Mouse (Mus musculus) gastrocnemius, adult 8-10 months (tissue): ENCODE results near the gene Lrrc32. TPM values are rescaled to one million over a fixed set of nuclear protein-coding genes. Genes with fewer than 3 reads are reported as not detected.

Experiments used
- DNase-seq, 2 experiments: peaks; one replicate each; pipeline ENCODE4 v3.0.0; 2022; ENCODE audit warnings: low spot score in 2 of 2
- total RNA-seq, 4 experiments: library from RNA; stranded (reverse); gene quantifications; 2 replicates each; pipeline ENCODE4 v1.2.4; 2022

The Lrrc32 gene
- total RNA-seq, 4 experiments from 2014 or later: 2.4 to 6.1 (median 2.9) TPM

DNA sequence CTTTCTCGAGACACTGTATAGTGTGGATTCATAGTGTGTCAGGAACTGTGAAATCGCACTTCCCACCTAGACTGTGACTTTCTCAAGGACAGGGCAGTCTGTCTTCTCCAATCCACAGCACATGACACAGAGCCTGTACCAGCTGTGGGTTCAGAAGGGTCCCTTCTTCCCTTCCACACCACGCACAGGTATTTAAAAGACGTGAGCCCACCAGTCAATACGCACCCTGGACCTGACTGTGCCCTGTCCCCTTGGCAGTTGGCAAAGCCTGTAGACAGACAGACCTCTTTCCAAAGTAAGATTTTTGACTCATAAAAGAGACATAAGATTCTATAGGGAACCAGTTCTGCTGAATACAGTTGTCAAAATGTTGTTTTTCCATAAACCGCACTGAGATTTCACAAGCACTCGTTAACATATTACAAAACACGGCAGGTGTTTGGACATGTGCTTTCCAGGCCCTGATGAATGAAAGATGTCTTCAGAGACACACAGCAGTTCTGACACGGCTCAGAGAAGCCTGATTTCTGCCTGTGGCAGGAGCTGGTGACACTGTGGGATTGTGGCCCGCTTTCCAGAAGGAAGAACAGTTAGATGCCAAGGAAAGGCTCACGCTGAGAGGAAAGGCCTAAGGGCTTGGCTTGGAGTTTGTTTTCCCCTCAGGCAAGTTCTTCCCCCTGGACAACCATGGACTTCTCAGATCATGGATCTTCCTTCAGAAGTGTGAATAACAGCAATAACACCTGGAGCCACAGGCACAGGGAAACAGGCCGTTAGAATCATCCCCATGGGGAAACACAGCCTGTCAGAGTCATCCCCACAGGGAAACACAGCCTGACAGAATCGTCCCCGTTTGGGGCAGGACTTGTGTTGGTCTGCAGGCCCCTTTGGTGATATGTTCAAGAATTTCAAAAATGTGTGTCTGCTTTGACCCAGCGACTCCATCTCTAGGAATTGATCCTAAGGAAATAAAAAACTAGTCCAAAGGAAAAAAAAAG, 22.2 kb downstream of the Lrrc32 start:
- DNase-seq: no peak

DNA sequence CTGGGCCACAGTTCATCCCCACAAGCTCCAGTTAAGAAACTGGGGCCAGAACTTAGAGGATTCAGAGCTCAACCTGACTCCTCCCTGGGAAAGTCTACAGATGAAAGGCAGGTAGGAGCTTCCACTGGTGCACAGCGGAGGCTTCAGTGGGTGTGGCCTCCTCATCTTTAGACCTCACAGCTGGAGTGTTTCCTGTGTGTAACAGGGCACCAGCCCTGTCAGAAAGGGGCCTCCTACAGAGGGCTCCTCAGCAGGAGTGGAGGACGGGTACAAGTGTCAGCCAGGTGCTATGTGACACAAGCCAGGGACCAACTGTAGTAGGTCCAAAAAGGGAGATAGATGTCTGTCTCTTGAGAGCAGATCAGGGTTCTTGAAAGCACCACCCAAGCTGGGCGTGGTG, 24.2 kb downstream of the Lrrc32 start:
- DNase-seq: no peak

DNA sequence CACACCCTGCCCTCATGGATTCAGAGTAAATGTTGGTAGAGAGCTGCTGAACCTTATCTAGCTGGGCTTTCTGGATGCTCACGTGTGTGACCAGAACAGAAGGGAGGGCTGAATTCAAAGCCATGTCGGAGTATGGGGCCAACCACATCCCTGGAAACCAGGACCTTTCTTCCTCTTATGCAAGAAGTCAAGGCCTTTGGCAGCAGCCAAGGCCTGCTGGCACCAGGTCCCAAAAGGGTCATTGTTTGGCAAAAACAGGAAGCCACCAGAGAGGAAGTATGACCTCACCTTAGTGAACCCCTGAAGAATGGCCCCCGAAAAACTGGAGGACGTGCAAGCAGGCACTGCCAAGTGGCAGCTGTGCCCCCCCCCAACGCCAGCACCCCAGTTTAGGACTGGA, 33.5 kb downstream of the Lrrc32 start:
- DNase-seq: peak in 1 of 2 experiments; percentile 39

DNA sequence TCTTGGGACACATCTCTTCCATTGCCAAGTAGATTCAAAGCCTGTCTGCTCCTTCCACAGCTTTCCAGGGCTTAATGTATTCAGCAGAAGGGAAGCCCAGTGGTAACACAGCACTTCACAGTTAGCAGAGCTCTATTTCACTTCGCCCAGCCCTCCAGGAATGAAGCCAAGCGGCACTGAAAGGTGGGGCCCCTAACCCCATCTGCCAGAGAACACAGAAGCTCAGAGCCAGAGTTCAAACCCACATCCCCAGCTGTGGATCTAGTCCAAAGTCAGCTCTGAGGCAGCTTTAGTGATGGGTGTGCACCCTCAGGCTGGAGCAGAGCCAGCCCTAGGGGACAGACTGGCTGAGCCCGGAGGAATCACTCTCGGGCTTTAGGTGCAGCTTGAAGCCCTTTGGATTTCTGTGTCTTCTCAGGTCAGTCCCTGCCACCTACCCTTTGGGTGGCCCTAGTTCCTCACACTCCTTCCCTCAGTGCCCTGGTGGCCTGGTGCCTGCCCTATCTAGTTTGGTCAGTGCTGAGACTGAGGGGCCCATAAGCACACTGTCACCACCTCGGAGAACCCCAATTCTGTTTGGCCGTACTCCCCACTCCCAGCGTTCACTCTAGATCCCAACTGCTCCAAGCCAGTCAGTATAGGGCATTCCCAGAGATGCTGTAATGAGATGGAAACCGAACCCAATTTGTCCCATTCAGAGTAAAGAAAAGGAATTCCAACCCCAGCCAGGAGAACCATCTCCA, 34.2 kb downstream of the Lrrc32 start:
- DNase-seq: peak in 1 of 2 experiments; percentile 48

DNA sequence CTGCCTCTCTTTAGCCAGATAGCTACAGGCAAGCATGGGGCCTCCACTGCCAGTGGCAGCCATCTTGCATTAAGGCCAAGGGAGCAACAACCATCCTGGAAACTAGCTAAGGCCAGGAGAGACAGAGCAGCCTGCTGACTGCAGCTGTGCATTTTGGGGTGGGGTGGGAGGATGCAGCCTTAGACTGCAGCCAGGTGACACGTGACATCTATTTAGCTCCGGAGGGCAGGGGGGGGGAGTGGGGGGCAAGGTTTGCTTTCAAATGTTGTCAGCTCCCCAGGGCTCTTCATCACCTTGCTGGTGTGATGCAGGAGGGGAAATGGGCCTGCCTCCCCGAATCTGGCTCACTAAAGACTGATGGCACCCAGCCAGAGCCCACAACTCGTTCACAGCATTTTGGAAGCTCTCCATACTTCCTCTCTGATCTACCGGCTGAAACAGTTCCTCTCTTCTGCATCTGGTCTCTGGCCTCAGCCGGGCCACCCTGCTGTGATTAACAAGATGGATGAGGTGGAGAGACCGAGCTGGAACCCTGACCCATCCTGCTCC, 34.8 kb downstream of the Lrrc32 start:
- DNase-seq: peak in 1 of 2 experiments; percentile 32

DNA sequence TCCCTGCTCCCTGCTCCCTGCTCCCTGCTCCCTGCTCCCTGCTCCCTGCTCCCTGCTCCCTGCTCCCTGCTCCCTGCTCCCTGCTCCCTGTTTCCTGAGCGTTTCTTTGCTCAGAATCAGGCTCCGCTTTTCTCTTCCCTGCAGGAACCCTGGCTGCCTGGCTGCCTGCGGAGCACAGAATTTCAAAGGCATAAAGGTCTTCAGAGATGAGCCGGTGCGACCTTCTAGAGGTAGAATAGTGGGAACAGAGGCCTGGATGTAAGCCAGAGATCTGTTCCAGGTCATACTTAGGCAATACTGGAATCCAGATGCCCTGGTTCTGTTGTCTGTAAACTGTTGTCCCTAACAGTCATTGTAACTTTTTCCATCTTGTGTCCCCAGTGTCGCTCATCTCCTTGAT, 35.3 kb downstream of the Lrrc32 start:
- DNase-seq: no peak

DNA sequence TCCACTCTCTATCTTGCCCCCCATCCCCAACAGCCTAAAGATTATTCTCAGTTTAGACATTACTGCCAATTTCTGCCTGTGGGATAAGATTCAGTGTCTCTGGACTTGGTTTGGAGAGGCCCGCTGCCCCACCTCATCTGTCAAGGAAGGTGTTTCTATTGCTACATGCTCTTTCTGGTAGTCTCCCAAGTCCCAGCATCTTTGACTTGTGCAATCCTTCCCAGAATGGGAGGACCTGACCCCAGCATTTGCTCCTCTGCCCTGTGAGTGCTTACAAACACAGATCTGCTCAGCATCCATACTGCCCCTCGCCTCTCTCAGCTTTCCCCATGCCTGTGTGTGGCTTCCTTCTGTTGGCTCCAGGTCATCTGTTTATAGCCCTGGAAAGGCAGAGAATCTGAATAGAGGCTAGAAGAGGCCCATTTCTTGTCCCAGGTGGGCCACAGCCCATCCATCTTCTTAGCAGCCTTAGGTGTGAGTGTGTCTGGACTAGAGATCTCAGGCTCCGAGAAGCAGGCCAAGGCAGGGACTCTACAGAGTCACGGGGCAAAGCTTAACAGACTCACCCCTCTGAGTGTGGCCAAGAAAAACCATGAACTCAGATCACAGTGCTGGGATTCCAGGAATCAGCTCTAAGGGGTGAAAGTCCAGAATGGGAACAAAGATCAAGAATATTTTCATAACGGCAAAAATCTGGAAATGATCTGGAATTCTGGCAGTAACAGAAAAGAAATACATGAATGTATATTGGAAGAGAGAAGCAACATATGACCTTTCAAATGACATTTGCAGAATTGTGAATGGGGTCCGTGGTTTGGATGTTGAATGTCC, 36.0 kb downstream of the Lrrc32 start:
- DNase-seq: no peak

DNA sequence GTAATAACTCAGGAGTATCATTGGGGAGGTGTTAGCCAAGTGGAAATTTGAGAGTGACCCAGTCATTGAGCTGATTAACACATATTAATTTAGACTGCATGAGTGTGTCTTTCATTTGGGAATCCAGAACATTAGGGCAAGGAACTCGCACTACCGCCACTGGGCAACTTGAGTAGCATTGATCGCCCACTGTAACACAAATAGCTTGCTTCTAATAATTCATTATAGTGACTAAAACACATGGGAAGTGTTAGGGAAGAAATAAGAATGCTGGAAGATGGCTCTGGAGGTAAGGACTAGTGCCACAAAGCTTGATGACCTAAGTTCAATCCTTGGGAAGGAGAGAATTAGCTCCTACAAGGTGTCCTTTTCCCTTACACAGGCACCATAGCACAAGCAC, 38.0 kb downstream of the Lrrc32 start:
- DNase-seq: no peak

DNA sequence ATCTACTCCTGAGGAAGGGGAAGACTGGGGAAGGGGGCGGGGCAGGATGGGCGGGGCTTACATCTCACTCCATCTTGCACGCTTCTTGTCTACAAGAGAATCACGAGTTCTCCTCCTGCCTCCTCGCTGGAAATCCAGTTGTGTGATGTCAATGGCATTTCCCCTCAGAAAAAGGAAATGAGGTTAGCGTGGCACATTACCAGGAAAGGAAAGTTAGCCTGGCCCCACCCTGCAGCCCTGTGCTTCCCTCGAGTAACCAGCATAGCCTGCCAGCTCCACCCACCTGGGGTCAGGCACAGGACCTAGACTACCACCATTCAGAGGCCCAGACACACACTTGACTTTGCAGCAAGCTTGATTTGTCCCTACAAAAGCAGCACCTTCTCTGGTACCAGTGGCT, 42.5 kb downstream of the Lrrc32 start:
- no peak for DNase-seq

DNA sequence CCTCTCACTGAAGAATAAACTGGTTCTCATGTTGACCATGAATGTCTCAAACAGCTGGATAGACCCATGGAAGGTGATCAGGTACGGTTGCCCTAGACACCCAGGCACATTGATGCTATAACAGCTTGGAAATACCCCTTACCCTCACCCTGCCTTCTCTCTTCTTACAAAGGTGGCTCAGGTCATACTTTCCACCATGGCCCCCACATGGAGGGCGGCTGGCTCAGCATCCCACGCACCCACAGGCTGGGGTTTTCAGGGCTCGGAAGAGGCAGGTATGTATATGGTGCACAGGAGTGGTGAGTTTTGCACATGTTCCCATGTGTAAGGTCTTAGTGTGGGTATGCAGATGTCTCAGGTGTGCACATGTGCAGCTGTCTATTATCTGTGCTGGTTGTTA, 43.9 kb downstream of the Lrrc32 start:
- DNase-seq: no peak

DNA sequence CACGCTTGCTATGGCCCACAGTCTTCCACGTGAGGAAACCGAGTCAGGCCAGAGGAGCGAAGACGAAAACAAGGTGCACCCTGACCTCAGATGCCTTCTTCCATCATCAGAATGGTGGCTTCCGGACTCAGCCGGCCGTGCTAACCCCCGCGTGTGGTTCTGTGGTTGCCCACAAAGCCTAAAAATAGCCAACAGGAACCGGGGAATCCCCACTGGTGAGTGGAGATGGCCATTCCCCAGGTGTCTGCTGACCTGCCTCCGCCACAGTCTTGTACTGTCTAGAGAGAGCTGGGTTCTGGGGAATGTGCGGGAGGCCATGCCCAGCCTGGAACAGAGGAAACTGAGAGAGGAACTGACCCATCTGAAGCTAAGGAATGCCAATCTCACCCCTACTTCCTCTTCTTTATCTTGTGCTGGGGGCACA, 45.4 kb downstream of the Lrrc32 start:
- DNase-seq: no peak

DNA sequence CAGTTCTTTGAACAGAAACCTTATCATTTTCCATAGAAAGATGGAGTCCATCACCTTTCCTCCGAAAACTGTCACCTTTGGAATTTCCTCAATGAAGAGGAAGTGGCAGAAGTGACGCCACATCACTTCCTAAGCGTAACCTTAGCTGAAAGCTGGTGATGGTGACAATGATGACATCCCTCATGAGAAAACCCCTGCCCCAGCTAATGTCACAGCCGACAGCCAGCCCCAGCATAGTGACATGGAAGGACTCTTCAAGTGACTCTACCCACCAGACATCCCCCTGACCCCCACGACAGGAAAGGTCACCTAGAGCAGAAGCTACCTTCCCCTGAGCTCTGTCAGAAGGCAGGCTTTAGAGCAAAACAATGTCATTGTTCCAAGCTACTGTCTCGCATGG, 46.1 kb downstream of the Lrrc32 start:
- no peak for DNase-seq

DNA sequence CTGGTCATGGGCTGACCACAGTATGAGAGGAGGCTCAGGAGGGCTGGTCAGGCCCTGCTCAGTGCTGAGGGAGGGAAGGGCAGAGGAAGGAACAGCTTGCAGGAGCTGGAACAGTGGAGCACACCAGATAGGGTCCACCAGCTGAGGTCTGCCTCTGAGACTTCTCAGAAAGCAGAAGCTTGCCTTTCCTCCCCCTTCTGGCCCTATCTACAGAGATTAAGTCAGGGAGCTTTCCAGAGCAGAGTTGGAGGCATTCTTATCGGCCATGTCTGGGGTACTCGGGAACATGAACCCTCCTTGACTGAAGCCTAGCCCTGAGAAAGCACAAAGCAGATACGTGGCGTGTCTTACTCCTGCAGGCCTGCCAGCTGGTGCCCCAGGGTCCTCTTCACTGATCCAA, 46.8 kb downstream of the Lrrc32 start:
- no peak for DNase-seq

DNA sequence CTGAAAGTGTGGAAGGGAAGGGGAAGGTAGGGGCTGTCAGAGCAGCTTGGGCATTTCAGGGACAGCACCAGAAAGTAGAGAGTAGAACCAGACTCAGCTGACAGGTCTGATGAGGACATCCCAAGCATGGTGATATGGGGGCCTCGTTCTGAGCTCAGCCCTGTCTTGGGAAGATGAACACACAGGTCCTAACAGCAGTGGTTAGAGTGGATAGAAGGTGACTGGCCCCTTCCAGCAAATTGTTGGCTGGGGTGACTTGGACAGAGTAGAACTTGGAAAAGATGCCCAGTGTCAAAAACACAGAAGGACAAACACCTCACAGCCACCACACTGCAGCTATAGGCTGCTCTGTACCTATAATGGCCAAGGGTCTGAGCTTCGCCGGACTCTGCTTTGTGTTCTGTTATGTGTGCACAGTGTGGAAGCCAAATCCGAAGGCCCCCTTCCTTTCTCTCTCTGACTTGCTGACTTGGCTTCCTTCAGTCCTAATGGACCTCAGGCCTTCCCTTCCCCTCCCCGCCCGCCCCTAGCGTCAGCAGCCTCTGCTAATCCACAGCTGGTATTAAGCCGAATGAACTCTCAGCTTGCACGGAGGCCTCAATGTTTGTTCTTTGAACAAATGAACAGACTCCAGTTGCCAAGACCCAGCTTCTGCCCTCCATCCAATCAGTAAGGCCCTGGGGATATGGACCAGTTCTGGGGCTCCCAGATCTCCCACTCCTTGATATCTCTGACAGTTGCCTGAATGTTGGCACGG, 48.3 kb downstream of the Lrrc32 start:
- DNase-seq: no peak

DNA sequence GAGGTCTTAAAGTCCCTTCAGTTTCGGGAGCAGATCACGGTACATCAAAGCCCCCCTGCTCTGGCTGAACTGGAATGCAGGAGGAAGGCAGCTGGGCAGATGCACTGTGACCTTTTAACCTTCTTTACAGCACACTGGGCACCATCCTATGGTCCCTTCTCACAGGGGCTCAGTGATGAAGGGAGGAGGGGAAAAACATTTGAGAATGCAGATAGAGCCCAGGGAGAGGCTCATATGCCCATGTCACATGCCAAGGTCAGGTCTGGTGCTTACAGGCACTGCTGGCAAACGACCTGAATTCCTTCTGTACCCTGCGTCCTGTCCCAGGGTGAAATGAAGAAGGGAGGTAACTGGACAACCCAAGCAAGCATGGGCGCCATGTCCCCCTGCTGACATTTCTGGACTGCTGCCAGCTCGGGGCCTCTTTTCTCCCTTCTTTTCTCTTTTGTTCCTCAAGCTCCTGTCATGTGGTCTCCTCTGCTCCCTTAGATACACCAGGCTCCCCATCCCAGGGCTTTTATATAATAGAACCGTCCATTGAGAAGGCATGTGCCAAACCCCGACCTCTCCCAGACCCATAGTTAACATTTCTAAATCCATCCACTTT, 49.0 kb downstream of the Lrrc32 start:
- no peak for DNase-seq

DNA sequence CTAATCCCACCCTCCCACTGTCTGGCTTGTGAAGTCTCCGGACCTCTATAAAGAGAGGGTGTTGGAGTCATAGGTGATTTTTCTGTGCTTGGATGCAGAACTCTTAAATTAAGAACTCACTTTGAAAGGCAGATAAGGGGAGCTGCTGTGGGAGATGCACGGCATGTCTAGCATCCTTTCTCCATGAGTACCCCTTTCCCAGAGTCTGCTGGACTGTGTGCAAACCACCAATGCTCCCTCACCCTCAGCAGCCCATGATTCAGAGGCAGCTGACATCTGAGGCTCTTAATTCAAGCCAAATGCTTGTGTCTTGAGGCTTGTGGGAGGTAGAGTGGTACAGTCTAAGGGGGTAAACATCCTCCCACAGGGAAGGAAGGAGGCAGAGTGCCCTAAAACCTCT, 51.8 kb downstream of the Lrrc32 start:
- DNase-seq: no peak

DNA sequence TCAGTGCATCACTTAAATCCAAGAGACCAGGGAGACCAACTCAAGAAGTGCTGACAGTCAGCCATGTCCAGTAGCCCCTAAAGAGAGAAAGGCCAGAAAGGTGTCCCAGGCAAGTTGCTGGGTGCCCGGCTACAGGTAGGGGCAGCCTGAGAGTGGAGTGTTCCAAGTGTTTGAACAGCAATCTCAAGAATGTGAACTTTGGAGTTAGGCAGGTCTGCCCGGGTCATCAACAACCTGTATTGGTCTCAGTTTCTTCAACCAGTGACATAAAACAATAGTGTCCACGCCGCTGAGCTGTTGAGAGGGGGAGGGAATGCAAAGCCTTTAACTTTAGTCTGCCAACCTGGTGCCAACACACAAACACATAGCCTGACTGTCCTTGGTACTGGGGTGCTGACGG, 52.5 kb downstream of the Lrrc32 start:
- DNase-seq: no peak

DNA sequence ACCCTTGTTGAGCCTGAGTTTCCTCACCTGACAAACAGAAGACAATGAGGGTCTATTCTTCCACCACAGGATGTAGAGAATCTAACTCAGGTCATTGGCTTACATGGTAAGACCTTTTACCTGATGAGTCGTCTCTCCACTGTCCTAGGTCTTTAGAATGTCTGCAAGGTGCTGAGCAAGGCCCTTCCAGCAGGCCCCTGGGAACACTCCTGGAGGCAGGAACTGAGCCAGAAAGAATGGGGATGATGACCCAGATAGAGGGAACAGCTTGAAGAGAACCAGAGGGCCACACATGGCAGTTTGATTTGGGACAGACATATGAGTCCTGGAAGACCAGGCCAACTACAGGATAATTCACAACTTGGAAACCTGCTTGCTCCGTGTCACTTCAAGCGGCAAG, 53.2 kb downstream of the Lrrc32 start:
- no peak for DNase-seq

DNA sequence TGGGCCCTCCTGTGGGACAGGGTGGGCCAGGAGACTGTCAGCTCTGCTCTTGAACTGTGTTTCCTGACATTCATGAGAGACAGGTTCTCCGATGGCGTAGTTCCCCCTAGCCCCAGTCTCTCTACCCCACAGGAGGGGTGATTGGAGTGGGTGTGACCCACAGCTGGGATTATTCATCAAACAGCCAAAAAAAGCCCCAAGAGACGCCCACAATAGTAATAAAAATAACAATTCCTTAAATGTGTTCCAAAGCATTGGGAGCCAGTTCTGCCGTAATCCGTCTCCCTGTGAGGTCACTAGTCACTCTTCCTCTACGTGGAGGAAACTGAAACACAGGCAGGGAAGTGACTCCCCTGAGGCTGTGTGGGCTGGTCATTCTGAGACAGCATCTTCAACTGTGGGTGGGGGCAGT, 53.7 kb downstream of the Lrrc32 start:
- peak in 1 of 2 experiments; percentile 29 for DNase-seq

DNA sequence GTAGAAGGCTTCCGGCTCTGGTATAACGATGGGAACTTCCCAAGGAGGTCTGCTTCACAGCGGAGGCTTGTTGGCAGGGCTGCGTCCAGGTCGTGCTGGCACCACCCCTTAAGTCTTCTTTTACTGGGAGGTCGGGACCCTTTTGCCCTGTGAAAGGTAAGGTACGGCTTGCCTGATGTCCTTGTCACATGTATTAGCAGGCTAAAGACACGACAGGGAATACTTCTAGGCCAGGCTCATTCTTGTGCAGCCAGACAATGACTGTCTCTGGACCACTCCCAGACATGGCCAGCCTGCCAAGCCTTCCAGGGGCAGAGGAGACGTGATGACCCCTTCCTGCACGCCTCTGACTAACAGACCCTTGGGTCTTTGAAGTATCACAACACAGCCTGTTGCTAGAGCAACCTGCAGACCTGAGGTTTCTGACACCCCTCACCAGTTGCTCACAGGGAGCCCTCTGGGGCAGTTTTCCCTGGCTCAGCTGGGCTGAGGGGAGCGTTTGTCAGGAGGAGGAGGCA, 54.8 kb downstream of the Lrrc32 start:
- DNase-seq: no peak
